Mouse (Mus musculus): ENCODE measurements around the gene Chn2. TPM values are rescaled to one million over a fixed set of nuclear protein-coding genes. Genes with fewer than 3 reads are reported as not detected.
A peak's percentile ranks its signal among the peaks of the same experiment; 100 is the strongest.

Gene Chn2
- polyA plus RNA-seq (2014; fragmentation: Nextera tagmentation; extraction: Ambion mirVana): 7.1 and 8.4 TPM in 2 replicates

- ATAC-seq (ENCODE audit: insufficient number of reproducible peaks, insufficient read depth, low FRiP score, low read depth): peak; percentile 55
Observed at GRCm38 (mm10) chr6:54039357-54039804, at the start of gene Chn2. Gene Chn2, plus strand, starts transcription at chr6:54039554.

GRCm38 (mm10) chr6:53992386-53992785 lies 47.0 kb upstream of the Chn2 start:
- no peak overlapping the region for H3K27ac ChIP-seq (replicated peaks in 1 of 2; ENCODE audit: control insufficient read depth in 1 of 2, insufficient read depth in 1 of 2, low read depth in 2 of 2, low read length in 2 of 2)
- H3K9ac ChIP-seq (ENCODE audit: low read length): no peak overlapping the region
- ATAC-seq (ENCODE audit: insufficient number of reproducible peaks, insufficient read depth, low FRiP score, low read depth): no peak
- no peaks in the 10 kb centered on the region for H3K27me3 ChIP-seq (ENCODE audit: control insufficient read depth, insufficient read depth, low read length)
- no peak overlapping the region for H3K4me3 ChIP-seq (ENCODE audit: control insufficient read depth in 1 of 2, insufficient read depth in 1 of 2, low read depth in 1 of 2, low read length in 2 of 2)
- H3K9me3 ChIP-seq (ENCODE audit: control insufficient read depth, low read length): peaks cover 7% of the 10 kb centered on the region; the same call in 1 of the 2 replicates
- H3K4me2 ChIP-seq (ENCODE audit: low read length): no peak overlapping the region
- WGBS: 40% methylated on average over 3 of the region's 3 CpGs
- H3K36me3 ChIP-seq (ENCODE audit: control insufficient read depth, insufficient read depth, low read length): no peaks in the 10 kb centered on the region
- no peaks in the 10 kb centered on the region; a peak in 1 of 4 replicates for H3K4me1 ChIP-seq (ENCODE audit: control insufficient read depth in 2 of 2, insufficient read depth in 2 of 2, low read length in 2 of 2)

More at GRCm38 (mm10) chr6:54039357-54039804, at the start of gene Chn2:
- Histone ChIP-seq H3K27ac (replicated peaks in 1 of 2; ENCODE audit: control insufficient read depth in 1 of 2, insufficient read depth in 1 of 2, low read depth in 2 of 2, low read length in 2 of 2) (peak within 1 kb of the TSS; percentile 13 to 71), H3K4me1 (ENCODE audit: control insufficient read depth in 2 of 2, insufficient read depth in 2 of 2, low read length in 2 of 2) (peaks cover 2 to 10% of the 10 kb centered on the region in 2 experiments; a peak in 3 of 4 replicates), H3K4me2 (ENCODE audit: low read length) (peak within 1 kb of the TSS; percentile 97), H3K4me3 (ENCODE audit: control insufficient read depth in 1 of 2, insufficient read depth in 1 of 2, low read depth in 1 of 2, low read length in 2 of 2) (peak within 1 kb of the TSS; percentile 60 to 70), H3K9ac (ENCODE audit: low read length) (peak within 1 kb of the TSS; percentile 77), H3K27me3 (ENCODE audit: control insufficient read depth, insufficient read depth, low read length) (peaks cover 25% of the 10 kb centered on the region), H3K9me3 (ENCODE audit: control insufficient read depth, low read length) (no peaks in the 10 kb centered on the region), H3K36me3 (ENCODE audit: control insufficient read depth, insufficient read depth, low read length) (no peaks in the 10 kb centered on the region)
- WGBS: under 1% methylated on average over 38 of the region's 43 CpGs

GRCm38 (mm10) chr6:53995519-53995918 lies 43.8 kb upstream of the Chn2 start:
- no peak for ATAC-seq (ENCODE audit: insufficient number of reproducible peaks, insufficient read depth, low FRiP score, low read depth)
- H3K27me3 ChIP-seq (ENCODE audit: control insufficient read depth, insufficient read depth, low read length): no peaks in the 10 kb centered on the region
- no peak overlapping the region for H3K4me3 ChIP-seq (ENCODE audit: control insufficient read depth in 1 of 2, insufficient read depth in 1 of 2, low read depth in 1 of 2, low read length in 2 of 2)
- no peak overlapping the region for H3K4me2 ChIP-seq (ENCODE audit: low read length)
- 47% methylated on average over 4 of the region's 4 CpGs for WGBS
- H3K4me1 ChIP-seq (ENCODE audit: control insufficient read depth in 2 of 2, insufficient read depth in 2 of 2, low read length in 2 of 2): no peaks in the 10 kb centered on the region; a peak in 1 of 4 replicates
- peaks cover 7% of the 10 kb centered on the region; the same call in 1 of the 2 replicates for H3K9me3 ChIP-seq (ENCODE audit: control insufficient read depth, low read length)
- H3K27ac ChIP-seq (replicated peaks in 1 of 2; ENCODE audit: control insufficient read depth in 1 of 2, insufficient read depth in 1 of 2, low read depth in 2 of 2, low read length in 2 of 2): no peak overlapping the region
- H3K36me3 ChIP-seq (ENCODE audit: control insufficient read depth, insufficient read depth, low read length): no peaks in the 10 kb centered on the region
- H3K9ac ChIP-seq (ENCODE audit: low read length): no peak overlapping the region

- whole genome bisulfite sequencing: 84% methylated on average over 3 of the region's 3 CpGs
- H3K27ac ChIP-seq (replicated peaks in 1 of 2; ENCODE audit: control insufficient read depth in 1 of 2, insufficient read depth in 1 of 2, low read depth in 2 of 2, low read length in 2 of 2): no peak overlapping the region
- ATAC-seq (ENCODE audit: insufficient number of reproducible peaks, insufficient read depth, low FRiP score, low read depth): no peak
- no peaks in the 10 kb centered on the region for H3K27me3 ChIP-seq (ENCODE audit: control insufficient read depth, insufficient read depth, low read length)
- H3K4me1 ChIP-seq (ENCODE audit: control insufficient read depth in 2 of 2, insufficient read depth in 2 of 2, low read length in 2 of 2): no peaks in the 10 kb centered on the region; a peak in 1 of 4 replicates
- no peak overlapping the region for H3K9ac ChIP-seq (ENCODE audit: low read length)
- no peak overlapping the region for H3K4me2 ChIP-seq (ENCODE audit: low read length)
- H3K4me3 ChIP-seq (ENCODE audit: control insufficient read depth in 1 of 2, insufficient read depth in 1 of 2, low read depth in 1 of 2, low read length in 2 of 2): no peak overlapping the region
- H3K9me3 ChIP-seq (ENCODE audit: control insufficient read depth, low read length): peaks cover 7% of the 10 kb centered on the region; the same call in 1 of the 2 replicates
- no peaks in the 10 kb centered on the region for H3K36me3 ChIP-seq (ENCODE audit: control insufficient read depth, insufficient read depth, low read length)
Observed at GRCm38 (mm10) chr6:53996226-53996955, 43.0 kb upstream of the Chn2 start.

DNA sequence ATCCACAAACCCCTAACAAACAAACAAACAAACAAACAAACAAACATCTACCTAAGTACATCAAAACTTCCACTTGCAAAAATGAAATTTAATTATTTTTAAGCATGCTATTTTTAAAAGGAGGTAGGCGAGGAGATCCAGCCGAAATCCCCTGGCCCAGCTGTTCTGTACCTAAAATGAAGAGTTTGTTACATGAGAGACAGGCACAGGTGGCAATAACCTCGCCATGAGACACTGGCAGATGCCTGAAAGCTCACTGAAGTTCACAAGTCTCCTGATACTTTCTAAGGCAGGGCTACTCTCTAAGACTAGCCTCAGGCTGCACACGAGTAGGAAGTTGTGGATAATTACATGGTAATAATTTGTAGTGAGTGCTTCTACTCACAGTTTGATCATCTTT lies 34.1 kb upstream of the Chn2 start:
- Histone ChIP-seq H3K4me3 (ENCODE audit: control insufficient read depth in 1 of 2, insufficient read depth in 1 of 2, low read depth in 1 of 2, low read length in 2 of 2) (no peak overlapping the region), H3K36me3 (ENCODE audit: control insufficient read depth, insufficient read depth, low read length) (no peaks in the 10 kb centered on the region), H3K27ac (replicated peaks in 1 of 2; ENCODE audit: control insufficient read depth in 1 of 2, insufficient read depth in 1 of 2, low read depth in 2 of 2, low read length in 2 of 2) (no peak overlapping the region), H3K4me1 (ENCODE audit: control insufficient read depth in 2 of 2, insufficient read depth in 2 of 2, low read length in 2 of 2) (peaks cover 5 to 6% of the 10 kb centered on the region in 2 experiments; a peak in 3 of 4 replicates), H3K4me2 (ENCODE audit: low read length) (no peak overlapping the region), H3K9me3 (ENCODE audit: control insufficient read depth, low read length) (no peaks in the 10 kb centered on the region), H3K9ac (ENCODE audit: low read length) (no peak overlapping the region), H3K27me3 (ENCODE audit: control insufficient read depth, insufficient read depth, low read length) (no peaks in the 10 kb centered on the region)
- 75% methylated on average over 4 of the region's 4 CpGs for WGBS
- ATAC-seq (ENCODE audit: insufficient number of reproducible peaks, insufficient read depth, low FRiP score, low read depth): no peak

DNA sequence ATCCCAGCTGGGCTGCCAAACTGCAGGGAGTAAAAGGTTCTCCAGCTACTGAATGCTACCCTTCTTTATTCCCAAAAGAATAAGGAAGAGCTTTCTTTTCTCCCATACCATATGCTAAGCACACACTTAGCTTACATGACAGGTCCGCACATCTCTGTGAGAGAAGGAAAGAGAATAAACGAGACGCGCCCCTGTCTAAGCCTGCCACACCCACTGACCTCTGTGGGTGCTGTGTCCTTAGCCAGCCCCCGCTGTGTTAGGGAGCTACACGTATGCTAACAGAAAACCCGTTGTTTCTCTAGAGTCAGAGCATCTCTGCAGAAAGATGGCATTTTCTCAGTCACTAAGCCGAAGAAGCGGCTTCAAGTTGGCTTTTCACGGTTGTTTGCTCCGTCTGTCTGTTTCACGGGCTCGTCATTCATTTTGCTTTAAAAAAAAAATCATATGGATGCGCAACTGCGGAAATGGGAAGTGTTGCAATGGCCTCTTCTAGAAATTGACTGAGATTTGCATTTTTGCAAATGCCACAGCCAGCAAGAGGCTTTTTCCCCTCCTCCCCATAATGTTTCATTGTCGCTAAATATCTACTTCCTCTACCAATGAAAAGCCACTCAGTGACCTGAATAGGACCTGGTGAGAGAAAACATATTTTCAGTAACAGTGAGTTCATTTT lies 30.8 kb upstream of the Chn2 start:
- WGBS: 79% methylated on average over 16 of the region's 16 CpGs
- Histone ChIP-seq H3K4me3 (ENCODE audit: control insufficient read depth in 1 of 2, insufficient read depth in 1 of 2, low read depth in 1 of 2, low read length in 2 of 2) (no peak overlapping the region), H3K27ac (replicated peaks in 1 of 2; ENCODE audit: control insufficient read depth in 1 of 2, insufficient read depth in 1 of 2, low read depth in 2 of 2, low read length in 2 of 2) (no peak overlapping the region), H3K4me1 (ENCODE audit: control insufficient read depth in 2 of 2, insufficient read depth in 2 of 2, low read length in 2 of 2) (peaks cover 5 to 6% of the 10 kb centered on the region in 2 experiments; a peak in 3 of 4 replicates), H3K9ac (ENCODE audit: low read length) (no peak overlapping the region), H3K27me3 (ENCODE audit: control insufficient read depth, insufficient read depth, low read length) (no peaks in the 10 kb centered on the region), H3K4me2 (ENCODE audit: low read length) (no peak overlapping the region), H3K36me3 (ENCODE audit: control insufficient read depth, insufficient read depth, low read length) (no peaks in the 10 kb centered on the region), H3K9me3 (ENCODE audit: control insufficient read depth, low read length) (no peaks in the 10 kb centered on the region)
- ATAC-seq (ENCODE audit: insufficient number of reproducible peaks, insufficient read depth, low FRiP score, low read depth): no peak

DNA sequence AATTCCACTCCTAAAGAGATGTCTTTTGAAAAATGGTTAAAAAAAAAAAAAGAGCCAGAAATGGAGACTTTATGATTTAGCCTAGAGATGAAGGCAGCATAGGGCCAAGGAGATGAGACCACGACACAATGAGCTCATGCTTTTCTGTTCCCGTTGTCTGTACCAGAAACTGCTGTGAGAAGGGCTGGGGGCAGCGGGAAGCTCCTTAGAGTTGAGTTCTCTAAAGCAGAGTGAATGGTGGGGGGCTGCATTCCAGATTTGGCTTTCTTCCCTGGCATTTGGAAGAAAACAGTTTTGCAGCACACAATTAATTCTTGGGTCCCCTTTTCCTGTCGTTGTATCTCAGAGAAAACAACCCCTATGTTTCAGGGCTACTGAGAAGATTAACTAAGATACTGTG lies 30.1 kb upstream of the Chn2 start:
- Histone ChIP-seq H3K36me3 (ENCODE audit: control insufficient read depth, insufficient read depth, low read length) (no peaks in the 10 kb centered on the region), H3K4me3 (ENCODE audit: control insufficient read depth in 1 of 2, insufficient read depth in 1 of 2, low read depth in 1 of 2, low read length in 2 of 2) (no peak overlapping the region), H3K9ac (ENCODE audit: low read length) (no peak overlapping the region), H3K9me3 (ENCODE audit: control insufficient read depth, low read length) (no peaks in the 10 kb centered on the region), H3K27me3 (ENCODE audit: control insufficient read depth, insufficient read depth, low read length) (no peaks in the 10 kb centered on the region), H3K4me1 (ENCODE audit: control insufficient read depth in 2 of 2, insufficient read depth in 2 of 2, low read length in 2 of 2) (peaks cover 5 to 6% of the 10 kb centered on the region in 2 experiments; a peak in 3 of 4 replicates), H3K27ac (replicated peaks in 1 of 2; ENCODE audit: control insufficient read depth in 1 of 2, insufficient read depth in 1 of 2, low read depth in 2 of 2, low read length in 2 of 2) (no peak overlapping the region), H3K4me2 (ENCODE audit: low read length) (no peak overlapping the region)
- 45% methylated on average over 4 of the region's 4 CpGs for WGBS
- no peak for ATAC-seq (ENCODE audit: insufficient number of reproducible peaks, insufficient read depth, low FRiP score, low read depth)

Data from heart, embryonic 14.5 days (tissue).